Mouse (Mus musculus) E14TG2a.4 (cell line): ENCODE measurements around the gene Ubr4.

ENCODE experiments used
- CTCF ChIP-seq: conservative IDR thresholded peaks from 2 replicates; pipeline ENCODE4 v1.5.1; 2014; ENCODE audit warnings: low read length
- NANOG ChIP-seq: IDR thresholded peaks from 2 replicates; pipeline ENCODE4 v1.6.1; 2014; ENCODE audit warnings: borderline replicate concordance, low read length, mixed read lengths
- POU5F1 ChIP-seq: IDR thresholded peaks from 2 replicates; pipeline ENCODE4 v1.6.1; 2014; ENCODE audit warnings: low read length, borderline replicate concordance

- TF ChIP-seq CTCF (peak; percentile 34), POU5F1 (no peak), NANOG (no peak)
These were observed 125.6 kb downstream of the Ubr4 start for GRCm38 (mm10) chr4:139477983-139478382.
